Mouse (Mus musculus): ENCODE data around the gene Hnrnpdl. TPM values are rescaled to one million over a fixed set of nuclear protein-coding genes. Genes with fewer than 3 reads are reported as not detected.
A peak's percentile ranks its signal among the peaks of the same experiment; 100 is the strongest.

The Hnrnpdl gene
- 10 to 100 TPM; 63.2 to 70.9 TPM for total RNA-seq (2021)
- long read RNA-seq, experiment 1, transcript Hnrnpdl-202 (8 exons, 2,752 nt): major isoform, 14 of 68 reads
- long read RNA-seq, experiment 1, transcript Hnrnpdl-207 (7 exons, 2,374 nt): minor isoform, 6 of 68 reads
- long read RNA-seq, experiment 1, partial matches to known transcripts: 24 of 68 reads
- long read RNA-seq, experiment 1, other reads (novel, unspliced or antisense): 19 of 68 reads
- long read RNA-seq, experiment 2, transcript Hnrnpdl-201 (9 exons, 2,149 nt): minor isoform, 7 of 81 reads
- long read RNA-seq, experiment 2, transcript Hnrnpdl-202 (8 exons, 2,752 nt): major isoform, 30 of 81 reads
- long read RNA-seq, experiment 2, partial matches to known transcripts: 26 of 81 reads
- long read RNA-seq, experiment 2, other reads (novel, unspliced or antisense): 15 of 81 reads

GRCm38 (mm10) chr5:100039602-100040142 is at the start of gene Hnrnpdl, which contains the start of gene Enoph1:
Hnrnpdl (minus strand) TSS chr5:100039664.
Enoph1 (plus strand) TSS chr5:100039985.
- intact Hi-C loops (cut with DNase I): loop anchor here (2.0 kb wide), 1 partner anchor 61 kb away; the partner anchor contains the start of genes 4930524J08Rik and Hnrnpd
- peak; percentile 87 to 95 for DNase-seq

GRCm38 (mm10) chr5:100085097-100085496 is 45.6 kb upstream of the Hnrnpdl start:
- DNase-seq: no peak
- intact Hi-C loops (cut with DNase I): no loop called here

GRCm38 (mm10) chr5:100083953-100084562 is 44.6 kb upstream of the Hnrnpdl start:
- intact Hi-C loops (cut with DNase I): no loop called here
- DNase-seq: no peak

- intact Hi-C loops (cut with DNase I): no loop called here
- no peak for DNase-seq
Observed at GRCm38 (mm10) chr5:100082006-100082405, 42.5 kb upstream of the Hnrnpdl start.

- no peak for DNase-seq
- intact Hi-C loops (cut with DNase I): loop anchor here (5.0 kb wide), 1 partner anchor 77 kb away; the partner anchor contains the start of gene Tmem150c
Observed at GRCm38 (mm10) chr5:100079931-100080275, 40.4 kb upstream of the Hnrnpdl start.

- intact Hi-C loops (cut with DNase I): loop anchor here (5.0 kb wide), 1 partner anchor 78 kb away; the partner anchor contains the start of gene Tmem150c
- no peak for DNase-seq
Observed at GRCm38 (mm10) chr5:100079040-100079930, 39.8 kb upstream of the Hnrnpdl start.

GRCm38 (mm10) chr5:100074571-100074970 is 35.1 kb upstream of the Hnrnpdl start:
- intact Hi-C loops (cut with DNase I): loop anchor here (5.0 kb wide), 1 partner anchor 248 kb away; no protein-coding TSS in a partner anchor

GRCm38 (mm10) chr5:100072557-100072956 is 33.1 kb upstream of the Hnrnpdl start:
- intact Hi-C loops (cut with DNase I): loop anchor here (5.0 kb wide), 1 partner anchor 250 kb away; no protein-coding TSS in a partner anchor

More at GRCm38 (mm10) chr5:100074571-100074970, 35.1 kb upstream of the Hnrnpdl start:
- DNase-seq: no peak

GRCm38 (mm10) chr5:100071541-100071940 is 32.1 kb upstream of the Hnrnpdl start:
- DNase-seq: no peak
- intact Hi-C loops (cut with DNase I): loop anchor here (2.0 to 5.0 kb wide), 2 partner anchors 169 to 251 kb away; no protein-coding TSS in a partner anchor

More at GRCm38 (mm10) chr5:100072557-100072956, 33.1 kb upstream of the Hnrnpdl start:
- DNase-seq: no peak

GRCm38 (mm10) chr5:100070255-100070654 is 30.8 kb upstream of the Hnrnpdl start:
- DNase-seq: peak; percentile 65 to 79
- intact Hi-C loops (cut with DNase I): loop anchor here (2.0 to 5.0 kb wide), 2 partner anchors 171 to 252 kb away; no protein-coding TSS in a partner anchor

GRCm38 (mm10) chr5:100069526-100069925 is 30.1 kb upstream of the Hnrnpdl start:
- DNase-seq: no peak
- intact Hi-C loops (cut with DNase I): no loop called here

GRCm38 (mm10) chr5:100067579-100067978 is 28.1 kb upstream of the Hnrnpdl start:
- no peak for DNase-seq
- intact Hi-C loops (cut with DNase I): no loop called here

- intact Hi-C loops (cut with DNase I): no loop called here
- no peak for DNase-seq
Observed at GRCm38 (mm10) chr5:100060876-100061275, 21.4 kb upstream of the Hnrnpdl start.

- no peak for DNase-seq
Observed at GRCm38 (mm10) chr5:100059326-100059725, 19.9 kb upstream of the Hnrnpdl start.

GRCm38 (mm10) chr5:100058729-100059128 is 19.3 kb upstream of the Hnrnpdl start:
- intact Hi-C loops (cut with DNase I): no loop called here
- no peak for DNase-seq

More at GRCm38 (mm10) chr5:100059326-100059725, 19.9 kb upstream of the Hnrnpdl start:
- intact Hi-C loops (cut with DNase I): no loop called here

- DNase-seq: no peak
Observed at GRCm38 (mm10) chr5:100057461-100058209, 18.2 kb upstream of the Hnrnpdl start.

GRCm38 (mm10) chr5:100055866-100056369 is 16.5 kb upstream of the Hnrnpdl start:
- no peak for DNase-seq
- intact Hi-C loops (cut with DNase I): no loop called here

More at GRCm38 (mm10) chr5:100057461-100058209, 18.2 kb upstream of the Hnrnpdl start:
- intact Hi-C loops (cut with DNase I): no loop called here

- no peak for DNase-seq
- intact Hi-C loops (cut with DNase I): no loop called here
Observed at GRCm38 (mm10) chr5:100054807-100055547, 15.5 kb upstream of the Hnrnpdl start.
